ENCODE assay signal across 25 mouse cellular contexts in the genomic region with DNA sequence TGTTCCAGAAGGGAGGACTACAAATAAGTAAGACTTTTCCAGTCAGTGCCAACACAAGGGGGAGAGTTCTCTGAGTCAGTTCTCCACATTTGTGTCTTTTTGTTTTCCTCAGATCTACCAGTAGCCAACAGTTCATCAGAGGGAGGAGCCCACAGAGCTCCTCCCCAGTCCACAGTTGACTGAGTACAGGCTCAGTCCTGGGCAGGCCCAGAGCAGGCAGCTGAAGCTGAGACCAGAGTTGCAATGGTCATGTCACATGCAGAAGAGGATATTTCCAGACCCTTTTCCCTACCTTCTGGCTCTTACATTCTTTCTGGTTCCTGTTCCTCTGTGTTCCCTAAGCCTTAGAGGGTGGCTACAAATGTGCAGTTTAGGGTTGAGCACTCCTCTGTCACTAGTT.
A peak's percentile ranks its signal among the peaks of the same experiment; 100 is the strongest.
DNase-seq lines count a peak whose midpoint lies in the region; ATAC-seq and TF ChIP-seq lines count a peak whose summit lies in the region.
"Had no signal": no experiment of that assay in that cellular context is flagged by ENCODE, and none has a peak within 500 bp of the region (broad histone marks: within the 10 kb centered on the region; RNA-seq: fewer than 3 reads in every experiment).

No protein-coding gene starts in this region.

- no peaks in the 10 kb centered on the region for H3K36me3 ChIP-seq in heart, embryonic 11.5 days (ENCODE audit: control insufficient read depth, insufficient read depth, low read length)
- no peaks in the 10 kb centered on the region for H3K36me3 ChIP-seq in liver, adult 2 months (ENCODE audit: control insufficient read depth, insufficient read depth, low read length)
- H3K36me3 ChIP-seq: embryonic facial prominence, embryonic 15.5 days; forebrain, embryonic 10.5 days; kidney, embryonic 15.5 days; midbrain, embryonic 15.5 days had no signal

- H3K4me1 ChIP-seq in heart, embryonic 11.5 days (ENCODE audit: control insufficient read depth, insufficient read depth, low read length) = no peaks in the 10 kb centered on the region
- H3K4me1 ChIP-seq in liver, adult 2 months (ENCODE audit: control insufficient read depth, insufficient read depth, low read length) = peaks cover 15% of the 10 kb centered on the region; the same call in 1 of the 2 replicates
- H3K4me1 ChIP-seq: embryonic facial prominence, embryonic 15.5 days; forebrain, embryonic 10.5 days; kidney, embryonic 15.5 days; megakaryocyte, embryonic 14.5 days; midbrain, embryonic 15.5 days had no signal

- DNase-seq in heart, adult 11 months = peak; percentile 71
- peak; percentile 42 for DNase-seq in liver, adult 2 months (ENCODE audit: extremely low read depth, low read depth, low spot score)
- DNase-seq in liver (no peak), 3T3-L1 (ENCODE audit: low read depth, low spot score) (peak; percentile 20), adipocyte (ENCODE audit: low spot score) (peak; percentile 21)
- DNase-seq in left cerebral cortex, postnatal 10 days (ENCODE audit: extremely low spot score in 1 of 2, low spot score in 2 of 2) = no peak
- DNase-seq: cerebellum, adult 18-20 months; cerebellum, postnatal 25 days; forebrain, postnatal 0 days; gastrocnemius, postnatal 14 days; heart, adult 2 months; layer of hippocampus, postnatal 36 days; lung, adult 2 months; right cerebral cortex, postnatal 25 days; thymus, adult 2 months had no signal

- no peak overlapping the region for H3K9ac ChIP-seq in heart, embryonic 11.5 days (ENCODE audit: low read depth, low read length)
- no peak overlapping the region for H3K9ac ChIP-seq in liver, adult 2 months (ENCODE audit: low read depth, low read length)
- H3K9ac ChIP-seq: embryonic facial prominence, embryonic 15.5 days; forebrain, postnatal 0 days; kidney, embryonic 15.5 days; midbrain, embryonic 15.5 days had no signal

- H3K9me3 ChIP-seq in heart, embryonic 11.5 days (replicated peaks; ENCODE audit: control insufficient read depth, low read length) = no peaks in the 10 kb centered on the region
- H3K9me3 ChIP-seq: embryonic facial prominence, embryonic 15.5 days; forebrain, embryonic 10.5 days; kidney, embryonic 15.5 days; megakaryocyte, embryonic 14.5 days; midbrain, embryonic 15.5 days had no signal

- H3K4me2 ChIP-seq in heart, embryonic 11.5 days = no peak overlapping the region
- H3K4me2 ChIP-seq: embryonic facial prominence, embryonic 15.5 days; kidney, embryonic 15.5 days; midbrain, embryonic 15.5 days had no signal

- no peak for ATAC-seq in heart, embryonic 11.5 days (replicated peaks; ENCODE audit: insufficient number of reproducible peaks, low FRiP score, low TSS enrichment)
- ATAC-seq in megakaryocyte-erythroid progenitor cell, adult 5-6 weeks (replicated peaks; ENCODE audit: low FRiP score, low TSS enrichment, poor library complexity, severe bottlenecking) = no peak
- ATAC-seq: activated CD4-positive, CD25-positive, alpha-beta regulatory T cell, adult 4 months; CD4-positive, CD25-positive, alpha-beta regulatory T cell, adult 4 months; forebrain, postnatal 0 days; midbrain, embryonic 15.5 days had no signal

- intact Hi-C loops in left cerebral cortex, postnatal 10 days (cut with DNase I) = no loop called here

- no peak overlapping the region for H3K27ac ChIP-seq in heart, embryonic 11.5 days (ENCODE audit: low read depth, low read length)
- no peak overlapping the region; the same call in 1 of the 2 replicates for H3K27ac ChIP-seq in liver, adult 2 months (replicated peaks; ENCODE audit: insufficient read depth, low read depth, low read length)
- H3K27ac ChIP-seq: embryonic facial prominence, embryonic 15.5 days; forebrain, embryonic 10.5 days; heart, adult 2 months; kidney, embryonic 15.5 days; midbrain, embryonic 15.5 days had no signal

- TF ChIP-seq POLR2A in liver, adult 2 months (IDR thresholded peaks at IDR 0.05; ENCODE audit: extremely low read depth, insufficient read depth, low read length) = no peak

- no peak overlapping the region for H3K4me3 ChIP-seq in heart, embryonic 11.5 days (ENCODE audit: low read depth, low read length)
- no peak overlapping the region for H3K4me3 ChIP-seq in liver, adult 2 months (ENCODE audit: insufficient read depth, low read depth, low read length)
- H3K4me3 ChIP-seq: embryonic facial prominence, embryonic 15.5 days; forebrain, embryonic 10.5 days; heart, adult 2 months; kidney, embryonic 15.5 days; megakaryocyte, embryonic 14.5 days; midbrain, embryonic 15.5 days; myocyte had no signal

- no peaks in the 10 kb centered on the region for H3K27me3 ChIP-seq in heart, embryonic 11.5 days (ENCODE audit: control insufficient read depth, insufficient read depth, low read length)
- no peaks in the 10 kb centered on the region for H3K27me3 ChIP-seq in liver, adult 2 months (ENCODE audit: control insufficient read depth, insufficient read depth, low read length)
- H3K27me3 ChIP-seq: embryonic facial prominence, embryonic 15.5 days; kidney, embryonic 15.5 days; midbrain, embryonic 15.5 days had no signal

- no peaks in the 10 kb centered on the region for H3K79me2 ChIP-seq in liver, adult 2 months (ENCODE audit: control insufficient read depth, insufficient read depth, low read length)

- no peak for TF ChIP-seq CTCF in liver, adult 2 months (IDR thresholded peaks at IDR 0.05; ENCODE audit: low read depth, low read length)

Comparison
In these comparisons a context has a peak if more than half of its experiments do, and no peak if none do; other contexts are left out.
1. DNase-seq: peak in heart, adult 11 months (single experiment), liver, adult 2 months (single experiment), 3T3-L1 (single experiment) and adipocyte (single experiment); none in liver (single experiment) and left cerebral cortex, postnatal 10 days (0 of 2).